Mouse (Mus musculus): Measurements from ENCODE around the gene Masp1. TPM values are rescaled to one million over a fixed set of nuclear protein-coding genes. Genes with fewer than 3 reads are reported as not detected.

The Masp1 gene
- total and polyA plus RNA-seq, 3 experiments, result 0.11 to 0.34 TPM; not detected in 1

GRCm38 (mm10) chr16:23472046-23472445 is 48.6 kb downstream of the Masp1 start:
- H3K27me3 ChIP-seq (replicated peaks), result no peaks in the 10 kb centered on the region
- TF ChIP-seq USF1 (IDR thresholded peaks at IDR 0.05; ENCODE audit: low read depth, low read length), result no peak
- no peak for TF ChIP-seq UBTF (IDR thresholded peaks at IDR 0.05; ENCODE audit: low read depth, low read length)
- no peak for TF ChIP-seq POLR2AphosphoS2 (IDR thresholded peaks at IDR 0.05; ENCODE audit: low read depth, low read length)
- TF ChIP-seq KAT2A (IDR thresholded peaks at IDR 0.05; ENCODE audit: insufficient replicate concordance, low read length), result no peak
- TF ChIP-seq RAD21 (IDR thresholded peaks at IDR 0.05; ENCODE audit: low read depth, low read length), result no peak
- TF ChIP-seq CHD2 (IDR thresholded peaks at IDR 0.05; ENCODE audit: low read length), result no peak
- no peak for TF ChIP-seq SMC3 (IDR thresholded peaks at IDR 0.05; ENCODE audit: low read depth, low read length)
- no peak for TF ChIP-seq EP300 (IDR thresholded peaks at IDR 0.05; ENCODE audit: low read length)
- no peak for TF ChIP-seq GABPA (IDR thresholded peaks at IDR 0.05; ENCODE audit: insufficient replicate concordance, low read depth, low read length)
- no peak for TF ChIP-seq JUND (conservative IDR thresholded peaks at IDR 0.05; ENCODE audit: low read depth, low read length)
- no peak for TF ChIP-seq NELFE (IDR thresholded peaks at IDR 0.05; ENCODE audit: low read depth, low read length)
- TF ChIP-seq RCOR1 (conservative IDR thresholded peaks at IDR 0.05; ENCODE audit: low read depth, low read length), result no peak
- no peak for TF ChIP-seq TCF12 (IDR thresholded peaks at IDR 0.05; ENCODE audit: low read depth, low read length)
- no peak for TF ChIP-seq HCFC1 (IDR thresholded peaks at IDR 0.05; ENCODE audit: low read depth, low read length)
- TF ChIP-seq NRF1 (IDR thresholded peaks at IDR 0.05; ENCODE audit: low read depth, low read length), result no peak
- TF ChIP-seq MXI1 (IDR thresholded peaks at IDR 0.05; ENCODE audit: low read depth, low read length), result no peak
- TF ChIP-seq CHD1 (IDR thresholded peaks at IDR 0.05; ENCODE audit: low read depth, low read length), result no peak
- no peaks in the 10 kb centered on the region for H3K36me3 ChIP-seq (replicated peaks in 1 of 2; ENCODE audit: control insufficient read depth in 1 of 2, insufficient read depth in 1 of 2, low read length in 1 of 2)
- no peak overlapping the region for H3K4me2 ChIP-seq (ENCODE audit: insufficient read depth, low read depth, poor library complexity, severe bottlenecking)
- in situ Hi-C loops (cut with MboI; ENCODE audit: low pct_ligation_motif_present, low pct_unique_long_range_greater_than_20kb, low sequenced_read_pairs) (no loop called here), dilution Hi-C loops (cut with MboI; ENCODE audit: extremely low pct_ligation_motif_present, extremely low pct_unique_long_range_greater_than_20kb, low sequenced_read_pairs) (no loop called here)
- no peaks in the 10 kb centered on the region for H3K4me1 ChIP-seq (ENCODE audit: control insufficient read depth in 1 of 2, insufficient read depth in 2 of 2)
- H3K4me3 ChIP-seq (replicated peaks in 1 of 3; ENCODE audit: low read depth in 2 of 3, low read length in 2 of 3, poor library complexity in 1 of 3), result no peak overlapping the region
- no peak for DNase-seq (ENCODE audit: extremely low read depth)
- H3K79me2 ChIP-seq (replicated peaks; ENCODE audit: control insufficient read depth, extremely low read depth, insufficient read depth, poor library complexity, severe bottlenecking), result no peaks in the 10 kb centered on the region
- no peak overlapping the region for H3K27ac ChIP-seq (ENCODE audit: insufficient read depth, low read depth)
- H3K9me3 ChIP-seq (replicated peaks; ENCODE audit: low read length), result no peaks in the 10 kb centered on the region
- H3K9ac ChIP-seq (ENCODE audit: insufficient read depth, low read depth), result no peak overlapping the region

GRCm38 (mm10) chr16:23471551-23471950 is 49.1 kb downstream of the Masp1 start:
- no peak overlapping the region for H3K4me2 ChIP-seq (ENCODE audit: insufficient read depth, low read depth, poor library complexity, severe bottlenecking)
- H3K9me3 ChIP-seq (replicated peaks; ENCODE audit: low read length), result no peaks in the 10 kb centered on the region
- no peaks in the 10 kb centered on the region for H3K36me3 ChIP-seq (replicated peaks in 1 of 2; ENCODE audit: control insufficient read depth in 1 of 2, insufficient read depth in 1 of 2, low read length in 1 of 2)
- no peak overlapping the region for H3K27ac ChIP-seq (ENCODE audit: insufficient read depth, low read depth)
- no peaks in the 10 kb centered on the region for H3K27me3 ChIP-seq (replicated peaks)
- H3K79me2 ChIP-seq (replicated peaks; ENCODE audit: control insufficient read depth, extremely low read depth, insufficient read depth, poor library complexity, severe bottlenecking), result no peaks in the 10 kb centered on the region
- no peak overlapping the region for H3K4me3 ChIP-seq (replicated peaks in 1 of 3; ENCODE audit: low read depth in 2 of 3, low read length in 2 of 3, poor library complexity in 1 of 3)
- dilution Hi-C loops (cut with MboI; ENCODE audit: extremely low pct_ligation_motif_present, extremely low pct_unique_long_range_greater_than_20kb, low sequenced_read_pairs), result no loop called here
- in situ Hi-C loops (cut with MboI; ENCODE audit: low pct_ligation_motif_present, low pct_unique_long_range_greater_than_20kb, low sequenced_read_pairs), result no loop called here
- no peaks in the 10 kb centered on the region for H3K4me1 ChIP-seq (ENCODE audit: control insufficient read depth in 1 of 2, insufficient read depth in 2 of 2)
- DNase-seq (ENCODE audit: extremely low read depth), result no peak
- TF ChIP-seq USF1 (IDR thresholded peaks at IDR 0.05; ENCODE audit: low read depth, low read length) (no peak), ZMIZ1 (IDR thresholded peaks at IDR 0.05; ENCODE audit: low read depth, low read length) (no peak), GABPA (IDR thresholded peaks at IDR 0.05; ENCODE audit: insufficient replicate concordance, low read depth, low read length) (no peak), RCOR1 (conservative IDR thresholded peaks at IDR 0.05; ENCODE audit: low read depth, low read length) (no peak), RAD21 (IDR thresholded peaks at IDR 0.05; ENCODE audit: low read depth, low read length) (no peak), JUND (conservative IDR thresholded peaks at IDR 0.05; ENCODE audit: low read depth, low read length) (no peak), CHD1 (IDR thresholded peaks at IDR 0.05; ENCODE audit: low read depth, low read length) (no peak), IRF4 (IDR thresholded peaks at IDR 0.05; ENCODE audit: low read depth, low read length) (no peak), JUN (IDR thresholded peaks at IDR 0.05; ENCODE audit: insufficient read depth, low read depth, low read length) (no peak), NRF1 (IDR thresholded peaks at IDR 0.05; ENCODE audit: low read depth, low read length) (no peak), MEF2A (IDR thresholded peaks at IDR 0.05; ENCODE audit: borderline replicate concordance, low read depth, low read length) (no peak), E2F4 (IDR thresholded peaks at IDR 0.05; ENCODE audit: insufficient replicate concordance, low read depth, low read length) (no peak), SMC3 (IDR thresholded peaks at IDR 0.05; ENCODE audit: low read depth, low read length) (no peak), ZC3H11A (IDR thresholded peaks at IDR 0.05; ENCODE audit: low read depth, low read length) (no peak), TCF12 (IDR thresholded peaks at IDR 0.05; ENCODE audit: low read depth, low read length) (no peak), ETS1 (conservative IDR thresholded peaks at IDR 0.05; ENCODE audit: low read depth, low read length) (no peak), CTCF (conservative IDR thresholded peaks at IDR 0.05 in 1 of 2, IDR thresholded peaks at IDR 0.05 in 1 of 2; ENCODE audit: low read depth in 2 of 2, low read length in 2 of 2) (no peak), CHD2 (IDR thresholded peaks at IDR 0.05; ENCODE audit: low read length) (no peak), MAZ (IDR thresholded peaks at IDR 0.05; ENCODE audit: low read depth, low read length) (no peak), TBP (conservative IDR thresholded peaks at IDR 0.05; ENCODE audit: low read depth, low read length) (no peak)
- H3K9ac ChIP-seq (ENCODE audit: insufficient read depth, low read depth), result no peak overlapping the region
